Mouse (Mus musculus): Measurements from ENCODE around the gene Cep63. TPM values are rescaled to one million over a fixed set of nuclear protein-coding genes. Genes with fewer than 3 reads are reported as not detected.

Gene Cep63
- polyA plus RNA-seq, 1 experiment from 2014 or later: 45.6 TPM

DNA sequence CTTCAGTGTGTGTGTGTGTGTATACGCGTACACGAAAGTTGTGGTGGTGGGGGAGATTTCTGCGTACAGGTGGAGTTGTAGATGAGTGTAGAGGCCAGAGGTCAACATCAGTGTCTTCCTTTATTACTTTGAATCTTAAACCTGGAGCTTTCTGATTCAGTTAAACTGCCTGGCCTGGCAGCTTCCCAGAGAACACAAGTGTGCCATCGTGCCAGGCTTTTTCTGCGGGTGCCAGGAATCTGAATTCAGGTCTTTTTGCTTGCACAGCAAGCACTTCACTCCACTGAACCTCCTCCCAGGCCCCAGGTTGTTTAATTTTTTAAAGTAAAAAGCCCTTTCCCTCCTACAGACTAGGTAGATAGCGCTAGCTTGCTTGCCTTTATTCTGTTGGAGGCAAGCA lies 1.1 kb upstream of the Cep63 start:
- Histone ChIP-seq H3K9me3 (no peaks in the 10 kb centered on the region), H3K27ac (replicated peaks) (no peak overlapping the region), H3K4me1 (replicated peaks) (peaks cover 24% of the 10 kb centered on the region), H3K36me3 (peaks cover 14% of the 10 kb centered on the region), H3K4me3 (peak overlapping the region; percentile 92), H3K27me3 (no peaks in the 10 kb centered on the region), H3K4me2 (peak overlapping the region; percentile 68), H3K9ac (peak overlapping the region; percentile 100)
- ATAC-seq (ENCODE audit: low read depth): no peak
- 93% methylated on average over 7 of the region's 7 CpGs for WGBS

DNA sequence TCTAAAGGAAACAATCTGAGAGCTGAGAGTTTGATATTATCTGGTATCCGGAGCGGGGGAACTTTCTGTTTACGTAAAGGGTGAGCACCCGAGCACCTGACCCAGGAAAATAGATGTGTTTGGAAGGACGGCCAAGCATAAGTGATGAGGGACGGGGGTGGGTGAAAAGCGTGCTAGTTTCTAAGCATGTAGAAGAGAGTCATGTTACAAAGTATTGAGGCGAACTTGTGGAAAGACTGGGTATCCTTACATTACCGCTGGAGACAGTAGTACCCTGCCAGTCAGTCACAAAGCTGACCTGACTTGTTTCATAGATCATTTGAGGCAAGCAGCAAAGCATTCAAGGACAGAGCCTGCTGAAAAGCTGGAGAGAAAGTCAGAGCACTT lies 498 bp upstream of the Cep63 start:
- Histone ChIP-seq H3K27ac (replicated peaks) (peak overlapping the region; percentile 99), H3K9ac (peak overlapping the region; percentile 100), H3K4me1 (replicated peaks) (peaks cover 24% of the 10 kb centered on the region), H3K27me3 (no peaks in the 10 kb centered on the region), H3K9me3 (no peaks in the 10 kb centered on the region), H3K4me3 (peak overlapping the region; percentile 92), H3K36me3 (peaks cover 14% of the 10 kb centered on the region), H3K4me2 (peak overlapping the region; percentile 68)
- no peak for ATAC-seq (ENCODE audit: low read depth)
- 1% methylated on average over 9 of the region's 9 CpGs for WGBS

DNA sequence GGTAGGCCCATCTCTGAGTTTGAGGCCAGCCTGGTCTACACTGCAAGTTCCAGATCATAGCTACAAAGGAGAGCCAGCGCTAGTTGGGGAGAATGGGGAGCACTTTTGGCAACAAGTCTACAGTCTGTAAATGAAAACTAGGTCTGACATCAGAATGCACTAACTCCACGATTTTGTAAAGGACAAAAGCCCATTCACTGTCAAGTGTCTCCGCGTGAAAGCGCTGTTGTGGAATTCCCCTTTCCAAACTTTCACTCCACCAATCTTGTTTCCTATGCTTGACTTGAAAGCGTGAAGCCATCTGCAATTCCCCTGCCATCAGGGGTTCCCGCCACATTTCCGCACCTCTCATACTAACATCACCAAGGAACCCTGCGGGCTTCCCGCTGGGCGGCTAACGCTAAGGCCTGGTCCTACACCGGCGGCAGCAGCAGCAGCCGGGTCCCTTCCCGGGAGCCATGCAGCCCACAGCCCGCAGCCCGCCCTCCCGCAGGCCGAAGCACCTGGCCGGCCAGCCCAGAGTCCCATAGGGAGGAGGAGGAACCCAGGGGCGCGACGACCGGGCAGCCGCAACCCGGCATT lies 842 bp downstream of the Cep63 start:
- Histone ChIP-seq H3K27ac (replicated peaks) (peak overlapping the region; percentile 99), H3K4me3 (peak overlapping the region; percentile 92), H3K9ac (peak overlapping the region; percentile 100), H3K4me2 (peak overlapping the region; percentile 79), H3K9me3 (no peaks in the 10 kb centered on the region), H3K27me3 (no peaks in the 10 kb centered on the region), H3K4me1 (replicated peaks) (peaks cover 24% of the 10 kb centered on the region), H3K36me3 (peaks cover 4% of the 10 kb centered on the region; the same call in 1 of the 2 replicates)
- ATAC-seq (ENCODE audit: low read depth): peak; percentile 72
- 1% methylated on average over 27 of the region's 27 CpGs for WGBS

DNA sequence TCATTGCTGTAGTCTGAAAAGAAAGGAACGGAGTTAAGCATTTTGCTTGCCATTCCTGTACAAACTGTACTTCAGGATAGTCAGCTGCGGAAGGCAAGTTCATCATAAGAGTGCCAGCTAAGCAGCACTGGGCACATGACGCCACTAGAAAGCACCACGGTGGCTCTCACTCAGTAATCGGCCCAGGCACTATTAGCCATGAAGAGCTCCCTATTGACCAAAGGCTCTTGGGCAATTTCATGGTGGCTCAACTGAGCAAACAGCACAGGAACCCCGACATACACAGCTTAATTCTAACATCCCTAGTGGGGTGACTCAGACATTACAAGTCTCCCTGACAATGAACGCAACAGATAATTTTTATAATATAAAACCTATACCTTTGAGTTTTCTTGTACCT lies 2.8 kb downstream of the Cep63 start:
- Histone ChIP-seq H3K9ac (no peak overlapping the region), H3K4me1 (replicated peaks) (peaks cover 24% of the 10 kb centered on the region), H3K4me2 (no peak overlapping the region), H3K9me3 (no peaks in the 10 kb centered on the region), H3K4me3 (no peak overlapping the region), H3K27ac (replicated peaks) (no peak overlapping the region), H3K27me3 (no peaks in the 10 kb centered on the region), H3K36me3 (peaks cover 6% of the 10 kb centered on the region)
- no peak for ATAC-seq (ENCODE audit: low read depth)
- WGBS: 77% methylated on average over 7 of the region's 7 CpGs

DNA sequence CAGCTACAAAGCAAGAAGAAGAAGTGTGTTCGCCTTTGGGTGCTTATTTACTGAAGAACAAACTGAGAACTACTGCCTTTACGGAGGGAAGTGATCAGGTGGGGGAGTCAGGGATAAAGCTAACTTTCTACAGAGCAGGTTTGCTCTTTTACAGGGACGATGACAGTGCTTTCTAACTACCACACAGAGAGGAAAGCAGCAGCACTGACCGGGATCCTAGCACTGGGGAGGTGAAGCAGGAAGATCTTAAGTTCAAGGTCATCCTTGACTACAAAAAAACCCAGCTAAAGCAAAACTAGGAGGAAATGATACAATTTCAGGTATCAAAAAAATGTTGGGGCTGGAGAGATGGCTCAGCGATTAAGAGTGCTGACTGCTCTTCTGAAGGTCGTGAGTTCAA lies 3.5 kb downstream of the Cep63 start:
- H3K4me1 ChIP-seq (replicated peaks): peaks cover 23% of the 10 kb centered on the region
- no peaks in the 10 kb centered on the region for H3K27me3 ChIP-seq
- WGBS: 90% methylated on average over 6 of the region's 6 CpGs
- H3K27ac ChIP-seq (replicated peaks): no peak overlapping the region
- H3K9ac ChIP-seq: no peak overlapping the region
- no peak for ATAC-seq (ENCODE audit: low read depth)
- H3K4me2 ChIP-seq: no peak overlapping the region
- no peak overlapping the region for H3K4me3 ChIP-seq
- no peaks in the 10 kb centered on the region for H3K9me3 ChIP-seq
- peaks cover 10% of the 10 kb centered on the region for H3K36me3 ChIP-seq

DNA sequence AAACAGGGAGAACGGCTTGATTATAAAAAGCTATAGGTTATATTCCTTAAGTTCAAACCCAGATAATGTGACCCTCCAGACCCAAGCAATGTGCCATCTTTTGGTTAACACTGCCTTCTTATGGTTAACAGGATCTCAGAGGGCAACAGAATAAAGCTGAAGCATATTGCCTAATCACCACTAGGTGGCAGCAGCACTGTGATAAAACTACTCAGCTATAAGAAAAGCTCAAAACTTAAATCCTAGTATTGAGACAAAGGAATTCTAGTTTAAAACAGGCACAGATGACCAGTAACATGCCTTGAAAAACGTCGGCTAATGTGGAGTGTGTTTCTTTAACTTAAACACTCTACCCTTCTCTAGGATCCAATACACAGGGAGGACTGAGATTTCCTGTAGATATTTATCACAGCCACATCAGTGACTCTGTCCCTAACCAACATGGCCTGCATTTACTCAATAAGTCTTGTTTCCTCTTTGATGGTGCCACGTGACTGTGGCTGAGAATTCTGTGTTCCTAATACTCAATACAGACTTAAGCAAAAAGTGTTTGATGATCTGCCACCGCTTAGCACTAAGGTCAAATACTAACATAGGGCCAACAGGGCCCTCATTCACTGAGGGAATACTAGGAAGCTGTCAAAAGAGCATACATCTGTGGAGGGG lies 4.0 kb downstream of the Cep63 start:
- Histone ChIP-seq H3K4me2 (no peak overlapping the region), H3K27me3 (no peaks in the 10 kb centered on the region), H3K9me3 (no peaks in the 10 kb centered on the region), H3K27ac (replicated peaks) (0 out of 2 replicates have a peak overlapping the region, but pooled peaks have one; percentile 13), H3K4me3 (no peak overlapping the region), H3K36me3 (peaks cover 10% of the 10 kb centered on the region), H3K9ac (0 out of 2 replicates have a peak overlapping the region, but pooled peaks have one; percentile 8), H3K4me1 (replicated peaks) (peaks cover 17% of the 10 kb centered on the region)
- ATAC-seq (ENCODE audit: low read depth): no peak
- 38% methylated on average over 5 of the region's 5 CpGs for WGBS

DNA sequence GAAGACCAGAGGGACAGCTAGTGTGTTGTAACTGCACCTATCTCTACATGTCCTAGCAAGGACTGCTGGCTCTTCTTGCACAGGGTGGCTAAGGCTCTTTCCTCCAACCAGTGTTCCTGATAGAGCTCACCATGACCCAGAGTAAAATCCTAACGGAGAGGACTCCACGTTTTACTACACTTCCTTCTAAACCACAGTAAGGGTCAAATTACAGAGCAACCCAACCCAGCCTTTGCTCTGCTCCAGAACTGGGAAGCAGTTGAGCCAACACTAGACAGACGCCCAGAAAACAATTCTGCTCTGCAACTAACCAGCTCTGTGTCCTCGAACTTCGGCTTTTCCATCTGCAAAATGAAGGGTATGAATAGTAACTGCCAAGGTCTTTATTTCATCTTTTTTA lies 4.9 kb downstream of the Cep63 start:
- Histone ChIP-seq H3K9me3 (no peaks in the 10 kb centered on the region), H3K27me3 (no peaks in the 10 kb centered on the region), H3K36me3 (peaks cover 15% of the 10 kb centered on the region), H3K4me2 (no peak overlapping the region), H3K9ac (no peak overlapping the region), H3K4me1 (replicated peaks) (peaks cover 15% of the 10 kb centered on the region), H3K27ac (replicated peaks) (no peak overlapping the region), H3K4me3 (no peak overlapping the region)
- no peak for ATAC-seq (ENCODE audit: low read depth)
- 52% methylated on average over 5 of the region's 5 CpGs for WGBS

DNA sequence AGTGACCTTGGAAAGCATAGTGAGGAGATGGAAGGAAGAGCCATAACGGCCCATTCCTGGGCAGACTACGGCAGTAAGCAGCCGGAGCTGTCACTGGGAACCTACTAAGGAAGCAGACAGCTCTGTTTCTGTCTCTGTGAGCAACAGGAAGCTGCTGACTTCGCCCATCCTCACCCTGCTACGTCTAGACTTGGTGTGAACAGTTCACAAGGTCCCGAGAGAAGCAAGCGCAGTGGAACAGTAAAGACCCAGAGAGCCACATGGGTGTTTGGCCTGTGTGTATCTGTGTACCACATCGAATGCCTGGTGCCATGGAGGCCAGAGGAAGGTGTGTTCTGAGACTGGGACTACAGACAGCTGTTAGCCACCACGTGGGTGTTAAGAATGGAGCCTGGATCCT lies 10.1 kb downstream of the Cep63 start:
- 87% methylated on average over 9 of the region's 9 CpGs for WGBS
- Histone ChIP-seq H3K9ac (no peak overlapping the region), H3K4me3 (no peak overlapping the region), H3K36me3 (peaks cover 52% of the 10 kb centered on the region), H3K9me3 (no peaks in the 10 kb centered on the region), H3K4me2 (no peak overlapping the region), H3K27me3 (no peaks in the 10 kb centered on the region), H3K4me1 (replicated peaks) (0 out of 2 replicates have a peak, but pooled peaks cover 4% of the 10 kb centered on the region), H3K27ac (replicated peaks) (no peak overlapping the region)
- no peak for ATAC-seq (ENCODE audit: low read depth)

DNA sequence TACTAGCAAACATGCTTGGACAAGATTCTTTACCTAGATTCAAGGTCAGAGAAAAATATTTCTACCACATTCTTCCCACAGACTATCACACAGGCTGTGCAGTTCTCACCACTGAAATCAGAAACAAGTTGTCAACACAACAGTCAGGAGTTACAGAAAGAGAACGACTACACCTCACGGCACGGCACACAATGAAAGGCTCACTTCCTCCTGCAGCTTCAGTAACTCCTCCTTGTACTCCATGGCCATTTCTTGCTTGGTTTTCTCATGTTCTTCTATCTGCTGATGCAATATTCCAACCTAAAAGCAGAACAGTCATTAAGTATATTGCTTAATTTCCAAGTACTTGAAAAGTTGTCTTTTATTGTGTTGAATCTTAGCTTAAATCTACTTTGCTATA lies 11.3 kb downstream of the Cep63 start:
- peaks cover 61% of the 10 kb centered on the region for H3K36me3 ChIP-seq

DNA sequence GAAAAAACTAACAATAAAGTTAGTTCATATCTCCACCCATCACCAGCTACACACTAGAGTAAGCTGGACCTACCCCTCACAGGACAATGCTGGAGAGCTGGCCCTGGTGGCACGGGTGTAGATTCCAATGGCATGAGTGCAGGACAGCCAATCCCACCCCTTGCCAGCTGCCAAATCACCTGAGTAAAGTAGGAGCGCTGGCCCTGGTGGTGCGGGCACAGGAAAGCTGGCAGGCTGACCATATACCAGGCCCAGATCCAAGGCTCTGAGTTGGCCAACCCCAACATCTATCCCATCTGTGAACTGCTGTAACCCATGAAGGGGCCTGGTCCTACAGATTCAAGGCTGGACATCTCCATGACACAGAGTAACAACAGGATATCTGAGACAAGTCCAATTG lies 17.1 kb downstream of the Cep63 start:
- Histone ChIP-seq H3K9ac (no peak overlapping the region), H3K9me3 (no peaks in the 10 kb centered on the region), H3K4me2 (no peak overlapping the region), H3K4me1 (replicated peaks) (no peaks in the 10 kb centered on the region), H3K27me3 (no peaks in the 10 kb centered on the region), H3K4me3 (no peak overlapping the region), H3K36me3 (peaks cover 53% of the 10 kb centered on the region), H3K27ac (replicated peaks) (no peak overlapping the region)
- 93% methylated on average over 3 of the region's 3 CpGs for WGBS
- no peak for ATAC-seq (ENCODE audit: low read depth)

More for the DNA sequence above, 11.3 kb downstream of the Cep63 start:
- Histone ChIP-seq H3K27me3 (no peaks in the 10 kb centered on the region), H3K27ac (replicated peaks) (no peak overlapping the region), H3K9me3 (no peaks in the 10 kb centered on the region), H3K4me2 (no peak overlapping the region), H3K4me1 (replicated peaks) (0 out of 2 replicates have a peak, but pooled peaks cover 4% of the 10 kb centered on the region), H3K4me3 (no peak overlapping the region), H3K9ac (no peak overlapping the region)
- WGBS: 86% methylated on average over 3 of the region's 3 CpGs
- no peak for ATAC-seq (ENCODE audit: low read depth)

DNA sequence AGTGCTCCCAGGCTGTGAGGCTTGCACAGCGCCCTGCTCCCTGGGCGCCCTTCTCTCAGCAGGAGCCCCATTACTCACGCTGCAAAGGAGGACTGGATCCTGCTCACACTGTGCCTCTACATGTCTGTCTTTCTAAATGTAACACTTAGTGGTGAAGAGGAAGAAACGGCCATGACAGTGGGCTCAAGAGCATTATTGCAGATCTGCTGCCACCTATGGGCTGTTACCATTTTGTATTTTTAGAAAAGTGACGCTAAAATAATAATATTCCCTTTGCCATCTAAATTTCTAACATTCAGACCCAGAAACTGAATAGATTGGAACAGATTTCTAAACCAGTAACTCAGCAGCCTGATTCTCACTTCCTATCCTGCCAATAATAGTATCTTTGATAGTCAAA lies 18.9 kb downstream of the Cep63 start:
- no peaks in the 10 kb centered on the region for H3K4me1 ChIP-seq (replicated peaks)
- 67% methylated on average over 5 of the region's 5 CpGs for WGBS
- no peak overlapping the region for H3K4me2 ChIP-seq
- peaks cover 45% of the 10 kb centered on the region for H3K36me3 ChIP-seq
- H3K27me3 ChIP-seq: no peaks in the 10 kb centered on the region
- no peak for ATAC-seq (ENCODE audit: low read depth)
- no peak overlapping the region for H3K27ac ChIP-seq (replicated peaks)
- no peaks in the 10 kb centered on the region for H3K9me3 ChIP-seq
- H3K9ac ChIP-seq: no peak overlapping the region
- no peak overlapping the region for H3K4me3 ChIP-seq

DNA sequence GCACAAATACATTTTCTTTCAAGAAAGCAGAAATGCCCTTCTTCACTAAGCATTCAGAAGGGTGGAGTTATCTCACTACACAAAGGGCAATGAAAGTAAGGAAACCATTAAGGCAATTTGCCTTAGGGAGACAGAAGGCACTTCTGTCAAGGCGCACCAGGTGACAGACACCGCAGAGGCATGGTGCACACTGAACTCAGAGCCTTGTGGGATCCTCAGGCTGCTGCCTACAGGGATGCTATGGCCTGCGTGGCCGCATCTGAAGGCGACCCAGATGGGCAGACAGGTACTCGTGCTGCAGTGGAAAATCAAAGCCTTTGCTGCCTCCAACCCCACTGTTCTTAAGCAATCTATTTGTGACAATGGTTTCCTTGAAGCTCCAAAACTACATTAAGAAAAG lies 21.2 kb downstream of the Cep63 start:
- Histone ChIP-seq H3K4me3 (no peak overlapping the region), H3K27ac (replicated peaks) (no peak overlapping the region), H3K4me2 (no peak overlapping the region), H3K4me1 (replicated peaks) (no peaks in the 10 kb centered on the region), H3K9me3 (no peaks in the 10 kb centered on the region), H3K27me3 (no peaks in the 10 kb centered on the region), H3K36me3 (peaks cover 39% of the 10 kb centered on the region), H3K9ac (no peak overlapping the region)
- no peak for ATAC-seq (ENCODE audit: low read depth)
- WGBS: 85% methylated on average over 6 of the region's 6 CpGs

DNA sequence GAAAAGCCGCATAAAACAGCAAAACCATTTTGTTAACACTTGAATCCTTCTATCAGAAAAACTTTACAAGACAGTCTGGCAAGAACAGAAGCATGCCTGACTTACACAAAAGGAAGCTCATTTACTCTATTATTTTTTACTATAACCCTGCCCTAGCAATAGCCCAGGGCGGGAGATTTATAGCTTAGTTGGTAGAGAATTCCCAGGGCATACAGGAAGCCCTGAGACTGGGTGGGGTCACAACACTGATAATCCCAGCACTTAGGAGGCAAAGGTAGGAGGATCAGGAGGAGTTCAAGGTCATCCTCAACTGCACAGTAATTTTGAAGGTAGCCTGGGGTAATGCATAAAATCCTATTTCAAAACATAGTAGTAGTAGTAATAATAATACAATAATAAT lies 24.7 kb downstream of the Cep63 start:
- H3K36me3 ChIP-seq: peaks cover 26% of the 10 kb centered on the region
- no peak for ATAC-seq (ENCODE audit: low read depth)
- H3K27ac ChIP-seq (replicated peaks): no peak overlapping the region
- WGBS: 90% methylated on average over 2 of the region's 2 CpGs
- no peak overlapping the region for H3K4me3 ChIP-seq
- no peak overlapping the region for H3K9ac ChIP-seq
- H3K4me2 ChIP-seq: no peak overlapping the region
- H3K4me1 ChIP-seq (replicated peaks): no peaks in the 10 kb centered on the region
- H3K27me3 ChIP-seq: no peaks in the 10 kb centered on the region
- H3K9me3 ChIP-seq: no peaks in the 10 kb centered on the region
